Mouse (Mus musculus) layer of hippocampus, postnatal 25 days (tissue): ENCODE results near the gene Unc119. TPM values are rescaled to one million over a fixed set of nuclear protein-coding genes. Genes with fewer than 3 reads are reported as not detected.

Experiments used
- DNase-seq, 2 experiments: peaks; one replicate each; pipeline ENCODE4 v3.0.0; 2022; ENCODE audit warnings: mixed read lengths in 2 of 2, low spot score in 1 of 2; ENCODE audit errors: extremely low spot score in 1 of 2
- total RNA-seq, 2 experiments: library from RNA; stranded (reverse); gene quantifications; 2 replicates each; pipeline ENCODE4 v1.2.3; 2021

Unc119 gene
- total RNA-seq = 10 to 100 TPM; 29.6 to 32.5 TPM

- peak in 1 of 2 experiments; percentile 63 for DNase-seq
Observed at GRCm38 (mm10) chr11:78343381-78344327, at the start of gene Unc119. Unc119 (plus strand) TSS chr11:78343482.

GRCm38 (mm10) chr11:78294585-78294984 lies 48.7 kb upstream of the Unc119 start:
- DNase-seq = no peak

- DNase-seq = no peak
Observed at GRCm38 (mm10) chr11:78300917-78301316, 42.4 kb upstream of the Unc119 start.

DNA sequence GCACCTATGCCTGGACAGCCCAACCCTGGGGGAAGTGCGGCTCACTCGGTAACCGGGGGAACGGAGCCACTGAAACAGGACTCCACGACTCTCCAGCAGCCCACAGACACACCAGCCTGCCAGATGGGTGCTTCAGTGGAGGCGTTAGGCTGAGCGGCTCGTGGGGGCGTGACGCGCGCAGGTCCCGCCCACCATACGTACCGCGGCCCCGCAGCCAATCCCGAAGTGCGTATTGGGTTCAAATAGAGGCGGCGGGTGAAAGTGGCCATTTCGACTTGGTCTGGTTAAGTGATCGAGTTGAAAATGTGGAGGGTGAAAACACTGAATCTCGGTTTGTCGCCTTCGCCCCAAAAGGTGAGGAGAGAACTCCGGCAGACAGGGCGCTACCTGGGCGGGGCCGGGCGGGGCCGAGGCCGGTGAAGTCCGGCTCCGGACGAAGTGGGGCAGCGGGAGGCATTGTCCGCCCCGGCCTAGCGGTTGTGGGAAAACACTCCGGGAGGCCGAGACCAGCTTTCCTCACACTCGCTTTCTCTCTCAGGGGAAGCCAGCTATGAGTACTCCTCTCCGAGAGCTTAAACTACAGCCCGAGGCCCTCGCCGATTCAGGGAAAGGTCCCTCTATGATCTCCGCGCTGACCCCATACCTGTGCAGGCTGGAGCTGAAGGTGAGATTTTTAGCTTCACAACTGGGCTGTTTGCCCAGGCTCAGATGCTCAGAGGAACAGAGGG lies 41.8 kb upstream of the Unc119 start, which contains the start of gene Spag5:
Spag5 (plus strand) TSS at position 173 of the 728 bp plus-strand sequence.
- DNase-seq = peak; percentile 73 to 77

DNA sequence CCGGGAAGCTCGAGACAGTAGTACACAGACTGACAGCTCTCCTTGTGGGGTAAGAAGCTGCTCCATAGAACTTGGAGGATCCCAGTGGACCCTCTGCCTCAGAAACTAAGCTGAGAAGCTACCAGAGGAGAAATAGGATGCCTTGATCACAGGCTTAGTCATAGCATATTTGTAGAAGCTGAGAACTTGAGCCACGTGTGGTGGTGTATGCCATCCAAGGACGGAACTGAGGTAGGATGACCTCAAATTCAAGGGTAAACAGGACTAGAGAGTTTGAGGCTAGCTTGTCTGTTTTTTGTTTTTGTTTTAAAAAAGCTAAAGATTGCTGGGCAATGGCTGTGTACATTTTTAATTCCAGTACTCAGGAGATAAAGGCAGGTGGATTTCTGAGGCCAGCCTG lies 38.0 kb upstream of the Unc119 start:
- DNase-seq = no peak

DNA sequence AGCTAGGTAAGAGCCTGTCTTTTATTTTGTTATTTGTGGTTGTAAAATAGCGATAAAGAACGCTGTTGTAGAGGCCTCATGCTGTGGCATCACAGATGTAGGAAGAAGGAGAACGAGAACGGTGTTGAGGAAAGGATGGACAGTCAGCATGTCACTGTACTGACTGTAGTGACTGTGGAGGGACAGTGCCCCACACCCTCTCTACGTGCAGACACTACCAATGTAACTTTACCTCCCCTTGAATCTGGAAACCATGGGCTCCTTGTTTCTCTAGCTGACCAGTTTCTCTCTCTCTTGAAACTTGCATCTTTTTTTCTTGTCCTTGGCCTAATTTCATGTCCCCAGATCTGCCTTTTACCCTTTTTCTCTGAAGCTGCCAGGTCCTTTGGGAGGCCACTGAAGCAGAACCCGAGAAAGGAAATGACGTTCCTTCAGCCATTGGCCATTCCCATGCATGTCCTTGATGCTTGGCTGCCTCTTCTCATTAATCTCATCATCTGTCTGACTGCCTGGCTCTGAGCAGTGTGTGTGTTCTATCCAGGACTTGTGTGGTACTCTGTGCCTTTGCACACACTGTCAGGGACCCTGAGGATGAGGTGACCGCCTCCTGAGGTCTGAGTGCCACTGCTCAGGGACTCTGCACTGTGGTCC lies 32.3 kb upstream of the Unc119 start:
- DNase-seq = no peak

GRCm38 (mm10) chr11:78313662-78314061 lies 29.6 kb upstream of the Unc119 start:
- no peak for DNase-seq

DNA sequence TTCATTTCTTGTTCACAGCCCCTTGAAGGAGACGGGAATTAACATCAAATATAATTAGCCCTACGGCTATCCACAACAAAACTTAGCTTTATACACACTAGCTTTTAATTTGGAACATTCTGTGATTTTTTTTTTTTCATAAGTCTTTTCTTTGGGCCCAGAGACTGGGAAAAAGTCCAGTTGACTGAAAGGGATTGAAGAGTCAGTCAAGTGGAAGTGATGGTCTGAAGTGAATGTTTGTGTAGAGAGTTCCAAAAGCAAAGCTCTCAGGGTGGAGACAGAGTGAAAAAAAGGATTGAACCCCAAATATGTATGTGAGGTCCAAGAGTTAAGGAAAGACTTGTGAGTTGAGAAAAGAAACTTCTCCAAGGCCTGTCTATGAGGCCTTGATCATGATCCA lies 24.9 kb upstream of the Unc119 start:
- no peak for DNase-seq

DNA sequence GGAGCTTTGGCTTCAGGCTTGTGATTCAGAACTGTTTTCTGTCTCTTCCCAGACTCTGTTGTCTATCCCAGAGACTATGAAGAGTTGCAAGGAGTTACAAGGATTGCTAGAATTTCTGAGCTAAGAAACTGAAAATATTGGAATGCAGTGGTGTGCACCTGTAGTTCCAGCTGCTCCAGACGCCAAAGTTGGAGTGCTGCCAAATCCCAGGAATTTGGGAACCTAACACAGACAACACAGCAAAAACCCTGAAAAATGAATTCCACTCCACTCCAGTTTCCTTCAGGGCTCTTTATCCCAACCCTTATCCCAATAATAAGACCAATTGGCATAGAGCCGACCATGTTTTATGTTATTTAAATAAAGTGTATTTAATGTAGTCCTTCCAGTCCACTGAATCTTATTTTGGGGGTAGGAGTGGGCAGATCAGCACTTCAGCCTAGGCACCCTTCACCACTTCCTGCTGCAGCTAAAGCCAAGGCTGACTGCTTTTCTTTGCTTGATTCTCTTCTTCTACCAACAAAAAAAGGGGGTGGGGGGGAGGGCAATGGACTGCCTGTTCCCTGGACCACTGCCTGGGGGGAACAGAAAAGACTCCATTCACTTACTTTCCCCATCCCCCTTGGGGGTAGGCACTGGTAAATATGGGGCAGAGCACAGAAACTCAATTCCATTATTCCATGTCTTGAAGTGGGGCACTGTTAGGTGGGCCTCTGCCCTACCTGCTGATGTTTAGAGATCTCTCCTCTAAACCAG lies 21.0 kb upstream of the Unc119 start:
- DNase-seq = no peak

GRCm38 (mm10) chr11:78322860-78323259 lies 20.4 kb upstream of the Unc119 start, which contains the start of gene Aldoc:
Aldoc (plus strand) TSS chr11:78322968.
- peak; percentile 32 to 51 for DNase-seq

GRCm38 (mm10) chr11:78324000-78324785 lies 19.1 kb upstream of the Unc119 start:
- DNase-seq = peak; percentile 17 to 51

GRCm38 (mm10) chr11:78324965-78325364 lies 18.3 kb upstream of the Unc119 start:
- DNase-seq = no peak

DNA sequence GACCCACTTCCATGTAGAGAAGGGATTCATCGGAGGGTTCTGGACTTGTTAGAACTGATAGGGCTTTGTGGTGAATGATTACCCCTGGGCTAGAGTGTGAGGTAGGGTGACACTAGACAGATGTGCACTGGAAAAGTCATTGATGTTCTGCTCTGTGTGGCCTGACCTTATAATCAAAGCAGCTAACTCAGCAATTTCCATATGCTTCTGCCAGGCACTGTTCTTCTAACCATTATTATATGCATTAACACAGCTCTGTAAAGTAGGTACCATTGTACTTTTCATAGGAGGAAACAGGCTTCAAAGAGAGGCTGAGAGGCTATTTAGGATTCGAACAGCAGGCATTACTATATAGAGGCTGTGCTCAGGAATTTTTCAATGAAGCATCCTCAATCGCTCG lies 16.1 kb upstream of the Unc119 start:
- DNase-seq = no peak

DNA sequence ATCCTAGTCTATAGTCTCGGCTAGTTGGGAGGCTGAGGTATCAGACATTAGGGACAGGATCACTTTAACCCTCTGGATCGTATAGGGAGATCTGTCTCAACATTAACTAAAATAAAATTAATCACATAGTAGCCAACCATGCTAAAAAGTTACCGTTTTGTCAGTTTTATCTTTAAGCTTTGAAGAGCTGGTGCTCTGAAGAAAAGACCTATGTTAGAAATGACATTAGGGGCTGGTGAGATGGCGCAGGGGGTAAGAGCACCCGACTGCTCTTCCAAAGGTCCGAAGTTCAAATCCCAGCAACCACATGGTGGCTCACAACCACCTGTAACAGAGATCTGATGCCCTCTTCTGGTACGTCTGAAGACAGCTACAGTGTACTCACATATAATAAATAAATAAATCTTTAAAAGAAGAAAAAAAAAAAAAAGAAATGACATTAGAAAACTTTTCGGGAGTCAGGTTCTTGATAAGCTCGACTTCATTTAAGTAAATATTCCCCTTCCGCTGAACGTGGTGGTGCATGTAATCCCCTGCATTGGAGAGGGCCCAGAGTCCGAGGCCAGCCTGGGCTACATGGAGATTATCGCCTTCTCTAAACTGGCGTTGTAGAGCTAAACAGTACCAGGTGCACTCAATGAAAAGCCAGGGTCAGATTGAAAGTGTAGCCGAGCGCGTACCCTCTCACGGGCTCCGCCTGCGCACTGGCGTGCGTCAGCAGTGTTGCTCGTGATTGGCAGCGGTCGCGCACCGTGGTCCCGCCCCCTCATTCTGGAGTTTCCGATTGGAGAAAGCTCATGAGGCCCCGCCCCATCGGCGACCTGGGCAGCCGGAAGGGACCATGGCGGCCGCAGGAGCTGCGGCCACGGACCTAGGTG lies 15.4 kb upstream of the Unc119 start, which contains the start of gene Pigs:
Pigs (plus strand) TSS at position 782 of the 878 bp plus-strand sequence.
- DNase-seq = peak; percentile 87 to 90

- DNase-seq = no peak
Observed at GRCm38 (mm10) chr11:78328512-78329056, 14.7 kb upstream of the Unc119 start.

- no peak for DNase-seq
Observed at GRCm38 (mm10) chr11:78332676-78333075, 10.6 kb upstream of the Unc119 start.

GRCm38 (mm10) chr11:78333992-78334391 lies 9.3 kb upstream of the Unc119 start:
- no peak for DNase-seq

DNA sequence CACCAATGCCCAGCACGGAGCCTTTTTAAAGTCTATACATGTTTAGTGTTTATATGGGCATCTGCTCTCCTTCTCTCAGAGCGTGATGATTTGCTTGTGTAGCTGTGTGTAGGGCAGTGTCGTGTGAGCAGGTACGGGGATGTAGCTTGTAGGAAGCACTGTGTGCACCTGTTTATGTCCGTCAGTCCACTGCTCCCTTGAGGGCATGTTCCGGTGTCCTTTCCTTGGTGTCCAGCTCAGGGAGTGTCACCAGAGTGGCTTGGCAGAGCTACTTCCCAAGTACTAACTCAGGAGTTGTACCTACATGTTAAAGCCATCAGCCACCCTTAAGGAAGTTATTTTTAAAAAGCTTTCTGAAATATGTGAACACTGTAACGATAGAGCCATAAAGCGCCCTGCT lies 6.2 kb upstream of the Unc119 start:
- DNase-seq = no peak
